Mouse (Mus musculus): ENCODE results near the gene Tmem51.
"Not testable (repeated sequence)": the region's sequence is repeated elsewhere in the genome, so short reads cannot be mapped to it uniquely, and the experiment has no call there.

The Tmem51 gene

GRCm38 (mm10) chr4:142014659-142015608 is 69.2 kb downstream of the Tmem51 start, which contains the start of gene Fhad1:
Gene Fhad1, minus strand, starts transcription at chr4:142015082.
- DNase-seq (ENCODE audit: low spot score): peak; percentile 20

GRCm38 (mm10) chr4:142011236-142011635 is 72.9 kb downstream of the Tmem51 start:
- DNase-seq (ENCODE audit: low spot score): no peak

- DNase-seq (ENCODE audit: low spot score): no peak
Observed at GRCm38 (mm10) chr4:142010441-142010840, 73.7 kb downstream of the Tmem51 start.

- DNase-seq (ENCODE audit: low spot score): no peak
Observed at GRCm38 (mm10) chr4:142008206-142008605, 75.9 kb downstream of the Tmem51 start.

GRCm38 (mm10) chr4:142000581-142000980 is 83.5 kb downstream of the Tmem51 start:
- no peak for DNase-seq (ENCODE audit: low spot score)

GRCm38 (mm10) chr4:141999494-142000074 is 84.5 kb downstream of the Tmem51 start:
- DNase-seq (ENCODE audit: low spot score): no peak

- no peak for DNase-seq (ENCODE audit: low spot score)
Observed at GRCm38 (mm10) chr4:141998282-141998821, 85.8 kb downstream of the Tmem51 start.

GRCm38 (mm10) chr4:141996880-141997279 is 87.2 kb downstream of the Tmem51 start:
- no peak for DNase-seq (ENCODE audit: low spot score)

- DNase-seq (ENCODE audit: low spot score): no peak
Observed at GRCm38 (mm10) chr4:141996086-141996485, 88.0 kb downstream of the Tmem51 start.

- not testable (repeated sequence) for DNase-seq (ENCODE audit: low spot score)
Observed at GRCm38 (mm10) chr4:141994062-141994471, 90.0 kb downstream of the Tmem51 start.

GRCm38 (mm10) chr4:141993347-141994061 is 90.6 kb downstream of the Tmem51 start:
- DNase-seq (ENCODE audit: low spot score): no peak

GRCm38 (mm10) chr4:141992530-141993204 is 91.4 kb downstream of the Tmem51 start:
- no peak for DNase-seq (ENCODE audit: low spot score)

GRCm38 (mm10) chr4:141988178-141988577 is 95.9 kb downstream of the Tmem51 start:
- DNase-seq (ENCODE audit: low spot score): no peak

- no peak for DNase-seq (ENCODE audit: low spot score)
Observed at GRCm38 (mm10) chr4:141983689-141984088, 100.4 kb downstream of the Tmem51 start.

GRCm38 (mm10) chr4:141981475-141981874 is 102.6 kb downstream of the Tmem51 start:
- DNase-seq (ENCODE audit: low spot score): no peak

Measured in spleen, adult 12 weeks (tissue).